Mouse (Mus musculus) adrenal gland, adult (tissue): Measurements from ENCODE around the gene Gnb4.

Experiments used
- DNase-seq, 2 experiments: peaks; one replicate each; pipeline ENCODE4 v3.0.0; 2022 to 2023; ENCODE audit warnings: low spot score in 1 of 2; ENCODE audit not compliant: inconsistent age in 2 of 2

Gnb4 gene

GRCm38 (mm10) chr3:32616331-32617052 is at the start of gene Gnb4:
Gnb4 (minus strand) TSS chr3:32616585.
- peak; percentile 56 to 78 for DNase-seq

- no peak for DNase-seq
Measured at GRCm38 (mm10) chr3:32661556-32661930, 45.2 kb upstream of the Gnb4 start.

DNA sequence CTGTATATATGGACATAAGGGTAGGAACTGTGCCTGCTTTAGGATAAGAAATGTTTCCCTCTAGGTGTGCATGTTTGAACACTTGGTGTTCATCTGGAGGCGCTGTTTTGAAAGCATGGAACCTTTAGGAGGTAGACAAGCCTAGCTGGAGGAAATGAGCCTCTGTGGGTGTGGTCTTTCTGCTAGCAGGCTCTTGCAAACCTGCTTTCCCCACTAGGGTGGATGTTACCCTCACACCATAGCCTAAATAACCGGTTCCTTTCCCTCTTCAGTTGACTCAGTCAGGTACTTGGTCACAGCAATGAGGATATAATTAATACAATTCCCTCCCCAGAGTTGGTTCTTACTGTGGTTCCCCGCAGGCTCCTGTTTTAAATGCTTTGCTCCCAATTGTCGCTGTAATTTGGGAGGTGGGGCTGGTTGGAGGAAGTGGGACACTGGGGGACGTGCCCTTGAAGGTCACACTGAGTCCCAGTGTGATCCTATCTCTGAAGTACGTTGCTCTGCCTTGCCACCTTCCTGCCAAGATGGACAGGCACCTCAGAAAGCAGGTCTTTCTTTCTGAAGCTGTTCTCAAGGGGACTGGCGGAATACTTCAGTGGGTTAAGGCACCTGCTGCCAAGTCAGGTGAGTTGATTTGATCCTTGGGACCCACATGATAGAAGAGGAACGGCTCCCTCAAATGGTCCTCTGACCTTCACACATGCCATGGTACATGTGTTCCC is 44.6 kb upstream of the Gnb4 start:
- DNase-seq: no peak

GRCm38 (mm10) chr3:32660276-32660675 is 43.9 kb upstream of the Gnb4 start:
- peak; percentile 61 to 78 for DNase-seq

- DNase-seq: peak; percentile 21 to 47
Measured at GRCm38 (mm10) chr3:32659506-32659905, 43.1 kb upstream of the Gnb4 start.

GRCm38 (mm10) chr3:32658821-32659220 is 42.4 kb upstream of the Gnb4 start:
- DNase-seq: peak; percentile 54 to 80

DNA sequence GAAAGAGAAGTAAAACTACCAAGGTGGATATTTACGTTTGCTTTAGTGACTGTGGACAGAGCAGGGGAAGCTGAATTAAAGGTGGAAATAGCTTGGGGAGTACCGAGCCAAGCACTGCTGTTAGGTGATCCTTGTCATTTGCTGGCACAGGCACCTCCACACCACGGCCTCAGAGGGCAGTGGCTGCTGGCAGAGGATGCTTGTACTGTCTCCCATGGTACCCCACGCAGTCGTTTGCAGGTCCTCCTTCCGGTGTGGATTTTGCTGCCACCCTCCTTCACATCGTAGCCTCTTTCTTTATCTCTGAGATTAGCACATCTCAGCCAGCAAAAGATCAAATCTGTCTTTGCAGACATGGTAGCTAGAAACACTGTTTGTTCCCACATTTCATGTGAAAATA is 42.0 kb upstream of the Gnb4 start:
- no peak for DNase-seq

- no peak for DNase-seq
Measured at GRCm38 (mm10) chr3:32656398-32656994, 40.1 kb upstream of the Gnb4 start.

- DNase-seq: no peak
Measured at GRCm38 (mm10) chr3:32655994-32656393, 39.6 kb upstream of the Gnb4 start.

DNA sequence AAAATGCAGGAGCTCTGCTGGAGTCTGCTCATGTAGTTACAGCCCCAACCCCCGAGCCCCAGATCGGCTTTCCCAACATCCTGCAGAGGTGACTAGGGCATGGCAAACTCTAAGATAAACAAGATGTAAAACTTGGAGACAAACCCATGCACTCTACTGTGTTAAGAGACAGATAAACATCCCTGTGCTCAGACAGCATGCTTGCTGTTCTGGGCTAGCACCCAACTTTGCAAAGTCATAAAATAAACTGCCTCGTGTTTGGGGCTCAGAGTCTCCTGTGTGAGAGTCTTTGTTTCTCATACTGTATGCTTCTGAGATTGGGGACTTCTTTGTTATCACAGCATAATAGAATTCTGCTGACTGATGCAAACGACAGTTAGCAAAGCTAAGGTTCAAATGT is 36.4 kb upstream of the Gnb4 start:
- DNase-seq: no peak

DNA sequence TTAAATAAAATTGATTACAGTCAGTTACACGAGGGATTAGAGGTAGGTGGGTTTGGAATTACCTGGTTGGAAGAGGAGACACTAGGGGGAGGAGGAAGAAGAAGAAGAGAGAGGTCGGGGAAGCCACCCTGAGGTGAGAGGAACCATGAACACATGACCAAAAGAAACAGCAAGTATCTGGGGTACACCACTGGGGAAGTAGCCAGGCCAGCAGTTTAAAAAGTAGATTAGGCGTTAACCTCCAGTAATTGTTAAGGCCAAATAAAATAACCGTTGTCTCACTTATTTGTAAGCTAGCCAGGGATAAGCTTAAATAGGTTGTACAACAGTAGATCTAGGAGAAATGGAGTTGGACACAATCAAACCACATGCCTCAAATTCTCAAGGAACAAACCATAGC is 32.9 kb upstream of the Gnb4 start:
- DNase-seq: no peak

DNA sequence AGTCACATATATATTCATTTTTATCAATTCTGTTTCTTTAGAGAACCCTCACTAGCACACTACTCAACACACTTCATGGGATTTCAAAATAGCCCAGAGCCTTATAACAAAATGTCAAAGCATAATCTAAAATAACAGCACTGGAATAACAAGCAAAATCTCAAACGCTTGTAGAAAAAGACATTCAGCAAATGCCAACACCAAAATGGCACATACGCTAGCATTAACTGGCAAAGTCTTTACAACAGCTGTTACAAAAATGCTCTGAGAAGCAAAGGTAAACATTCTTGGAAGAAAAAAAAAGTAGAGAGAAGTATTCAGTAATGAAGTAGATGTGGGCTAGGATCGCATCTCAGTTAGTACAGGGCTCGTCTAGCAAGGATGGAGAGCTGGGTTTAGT is 30.5 kb upstream of the Gnb4 start:
- DNase-seq: no peak

DNA sequence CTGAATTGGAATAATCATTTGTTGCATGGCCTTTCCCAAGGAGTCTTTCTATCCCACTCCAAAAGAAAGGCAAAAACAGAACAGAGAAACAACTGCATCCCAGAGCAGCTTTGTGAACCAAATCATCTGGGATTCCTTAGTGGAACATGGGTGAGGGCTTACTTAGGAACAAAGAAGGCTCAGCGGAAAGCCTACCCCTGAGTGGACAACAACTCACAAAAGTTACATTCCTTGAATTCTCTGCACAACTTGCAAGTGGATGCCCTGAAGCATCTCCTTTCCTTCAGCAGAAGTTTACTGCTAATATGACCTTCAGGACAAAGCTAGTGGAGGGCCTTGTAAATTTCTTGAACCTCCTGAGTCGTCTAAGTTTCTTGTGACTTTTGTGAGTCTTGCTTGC is 28.4 kb upstream of the Gnb4 start:
- DNase-seq: no peak

- DNase-seq: no peak
Measured at GRCm38 (mm10) chr3:32642116-32642515, 25.7 kb upstream of the Gnb4 start.

DNA sequence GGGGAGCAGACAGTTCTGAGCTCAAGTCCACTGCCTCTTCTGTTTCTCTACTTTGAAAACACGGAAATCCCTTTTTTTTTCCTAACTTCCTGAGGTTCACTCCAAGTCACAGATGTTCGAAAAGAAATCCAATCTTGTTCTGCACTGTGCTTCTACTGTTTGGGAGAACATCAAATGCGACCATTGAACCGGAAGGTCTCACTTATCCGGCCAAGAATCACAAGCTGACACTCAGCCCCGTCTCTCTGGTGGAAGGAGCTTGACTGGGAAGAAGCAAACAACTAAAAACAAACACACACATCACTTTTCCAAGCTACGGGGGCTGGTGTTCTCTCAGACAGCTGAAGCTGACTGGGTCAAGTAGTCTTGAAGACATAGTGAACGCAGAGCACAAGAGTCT is 21.9 kb upstream of the Gnb4 start:
- DNase-seq: peak in 1 of 2 experiments; percentile 33

DNA sequence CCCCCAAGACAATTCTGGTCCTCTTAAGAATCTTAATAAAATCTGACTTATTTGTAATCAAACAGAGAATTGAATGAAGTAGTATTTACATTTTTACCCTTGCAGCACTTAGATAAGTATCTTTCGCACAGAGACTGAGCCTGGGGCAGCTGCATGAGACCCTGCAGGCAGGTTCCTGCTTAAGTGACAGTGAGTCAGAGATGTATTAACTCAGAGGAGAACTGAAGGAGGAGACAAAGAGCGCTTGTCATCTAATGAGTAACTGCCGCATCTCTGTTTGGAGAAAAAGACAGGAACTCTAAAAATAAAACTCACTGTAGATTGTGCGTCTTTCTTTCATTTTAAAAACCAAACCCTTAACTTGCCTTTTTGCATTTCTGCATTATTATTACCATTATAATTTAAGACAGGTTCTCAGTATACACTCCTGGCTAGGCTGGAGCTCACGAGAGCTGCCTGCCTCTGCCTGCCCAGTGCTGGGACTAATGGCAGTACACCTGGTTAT is 16.4 kb upstream of the Gnb4 start:
- no peak for DNase-seq

GRCm38 (mm10) chr3:32630210-32630609 is 13.8 kb upstream of the Gnb4 start:
- DNase-seq: no peak

GRCm38 (mm10) chr3:32628141-32628540 is 11.8 kb upstream of the Gnb4 start:
- no peak for DNase-seq

GRCm38 (mm10) chr3:32622106-32622505 is 5.7 kb upstream of the Gnb4 start:
- DNase-seq: no peak

DNA sequence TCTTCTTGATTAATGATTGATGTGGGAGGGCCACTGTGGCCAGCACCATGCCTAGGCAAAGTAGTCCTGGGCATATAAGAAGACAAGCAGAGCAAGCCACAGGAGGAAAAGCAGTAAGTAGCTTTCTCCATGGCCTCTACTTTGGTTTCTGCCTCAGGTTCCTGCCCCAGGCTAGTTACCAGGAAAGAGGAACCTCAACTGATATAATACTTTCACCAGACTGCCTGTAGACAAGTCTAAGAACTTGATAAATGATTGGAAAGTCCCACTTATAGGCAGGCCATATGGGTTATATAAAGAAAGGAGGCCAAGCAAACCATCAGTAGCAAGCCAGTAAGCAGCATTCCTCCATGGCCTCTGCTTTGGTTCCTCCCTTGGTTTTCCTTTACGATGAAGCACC is 5.3 kb upstream of the Gnb4 start:
- no peak for DNase-seq

GRCm38 (mm10) chr3:32617053-32617642 is 763 bp upstream of the Gnb4 start:
- DNase-seq: peak in 1 of 2 experiments; percentile 49

DNA sequence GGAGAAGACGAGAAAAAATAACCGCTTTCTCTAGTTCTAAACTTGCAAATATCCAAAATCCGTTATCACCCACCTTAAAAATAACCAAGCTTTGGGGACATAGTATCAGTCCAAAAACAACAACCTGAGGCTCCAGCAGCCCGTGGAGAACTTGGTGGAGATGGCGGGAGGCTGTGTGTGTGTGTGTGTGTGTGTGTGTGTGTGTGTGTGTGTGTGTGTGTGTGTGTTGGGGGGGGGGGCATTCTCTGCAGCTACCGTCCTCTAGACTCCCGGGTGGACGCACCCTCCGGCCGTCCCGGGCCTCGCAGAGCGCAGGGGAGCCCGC is 417 bp downstream of the Gnb4 start:
- no peak for DNase-seq
